ENCODE assay signal across 8 mouse cellular contexts in the genomic region with DNA sequence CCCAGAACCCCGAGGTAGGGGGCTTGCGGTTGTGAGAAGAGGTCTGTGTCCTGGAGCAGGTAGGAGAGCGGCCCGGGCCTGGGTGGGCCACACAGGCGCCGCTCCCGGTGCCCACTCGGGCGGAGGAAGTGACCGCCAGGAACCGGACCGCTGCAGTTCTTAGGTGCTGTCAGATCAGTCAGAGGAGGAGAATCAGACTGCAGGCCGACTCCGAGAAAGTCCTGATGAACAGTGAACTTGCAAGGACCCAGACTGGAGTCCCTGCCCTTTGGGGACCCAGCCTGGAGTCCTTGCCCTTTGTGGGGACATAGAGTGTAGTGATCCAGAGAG. TPM values are rescaled to one million over a fixed set of nuclear protein-coding genes. Genes with fewer than 3 reads are reported as not detected.
DNase-seq lines count a peak whose midpoint lies in the region; ATAC-seq and TF ChIP-seq lines count a peak whose summit lies in the region.

No protein-coding gene starts in this region.

- peak overlapping the region; percentile 87 for H3K4me2 ChIP-seq in heart, embryonic 16.5 days (ENCODE audit: low read depth, low read length)
- H3K4me2 ChIP-seq in forebrain, embryonic 13.5 days: peak overlapping the region; percentile 75
- H3K4me2 ChIP-seq in limb, embryonic 14.5 days (replicated peaks; ENCODE audit: low read depth, low read length, severe bottlenecking): peak overlapping the region; percentile 69

- no peaks in the 10 kb centered on the region for H3K9me3 ChIP-seq in heart, embryonic 16.5 days (replicated peaks; ENCODE audit: control insufficient read depth, low read length)
- no peaks in the 10 kb centered on the region for H3K9me3 ChIP-seq in forebrain, embryonic 13.5 days (replicated peaks)
- no peaks in the 10 kb centered on the region for H3K9me3 ChIP-seq in limb, embryonic 14.5 days (ENCODE audit: control insufficient read depth, low read length)

- no peak for DNase-seq in heart, postnatal 10 days
- DNase-seq in Patski (ENCODE audit: low read depth, low spot score): no peak
- DNase-seq in limb, embryonic 14.5 days (ENCODE audit: low spot score): no peak
- DNase-seq in spleen, postnatal 36 days (ENCODE audit: low spot score in 2 of 2): no peak
- DNase-seq in cerebellum, adult 11 months: no peak

- peaks cover 3% of the 10 kb centered on the region; the same call in 1 of the 2 replicates for H3K4me1 ChIP-seq in heart, embryonic 16.5 days (ENCODE audit: control insufficient read depth, insufficient read depth, low read length)
- H3K4me1 ChIP-seq in forebrain, embryonic 13.5 days: peaks cover 31% of the 10 kb centered on the region
- H3K4me1 ChIP-seq in limb, embryonic 14.5 days (ENCODE audit: control insufficient read depth, insufficient read depth, low read length): 0 out of 2 replicates have a peak, but pooled peaks cover 2% of the 10 kb centered on the region
- H3K4me1 ChIP-seq in small intestine, adult 2 months (ENCODE audit: control insufficient read depth, insufficient read depth, insufficient read length, low read length): peaks cover 10% of the 10 kb centered on the region

- CTCF ChIA-PET in Patski (lab: Charles Lee): interaction anchor here (2.3 kb wide), 1 partner anchor 24 kb away, joined by 12 read pairs; no protein-coding TSS in a partner anchor

- peak overlapping the region; percentile 86 for H3K9ac ChIP-seq in heart, embryonic 16.5 days (ENCODE audit: low read length)
- peak overlapping the region; percentile 73 for H3K9ac ChIP-seq in forebrain, embryonic 13.5 days
- peak overlapping the region; percentile 89 for H3K9ac ChIP-seq in limb, embryonic 14.5 days (ENCODE audit: low read depth, low read length, severe bottlenecking)

- H3K36me3 ChIP-seq in heart, embryonic 16.5 days (ENCODE audit: control insufficient read depth, insufficient read depth): no peaks in the 10 kb centered on the region
- no peaks in the 10 kb centered on the region for H3K36me3 ChIP-seq in forebrain, embryonic 13.5 days (ENCODE audit: poor library complexity, severe bottlenecking)
- H3K36me3 ChIP-seq in limb, embryonic 14.5 days (ENCODE audit: control insufficient read depth, insufficient read depth, low read length): no peaks in the 10 kb centered on the region
- H3K36me3 ChIP-seq in small intestine, adult 2 months (ENCODE audit: control insufficient read depth, insufficient read depth, low read length): no peaks in the 10 kb centered on the region

- no peak for TF ChIP-seq POLR2A in limb, embryonic 14.5 days (IDR thresholded peaks at IDR 0.05; ENCODE audit: borderline replicate concordance, extremely low read depth, insufficient read depth, insufficient read length)
- TF ChIP-seq POLR2A in small intestine, adult 2 months (IDR thresholded peaks at IDR 0.05; ENCODE audit: low read depth, low read length): no peak

- POLR2A ChIA-PET in Patski (lab: Charles Lee): no interaction called here

- H3K27me3 ChIP-seq in heart, embryonic 16.5 days (ENCODE audit: control insufficient read depth, insufficient read depth, low read length): no peaks in the 10 kb centered on the region
- no peaks in the 10 kb centered on the region for H3K27me3 ChIP-seq in Patski
- 0 out of 2 replicates have a peak, but pooled peaks cover 4% of the 10 kb centered on the region for H3K27me3 ChIP-seq in forebrain, embryonic 13.5 days
- H3K27me3 ChIP-seq in limb, embryonic 14.5 days (ENCODE audit: control insufficient read depth, insufficient read depth, low read length): no peaks in the 10 kb centered on the region
- no peaks in the 10 kb centered on the region for H3K27me3 ChIP-seq in small intestine, adult 2 months (ENCODE audit: control insufficient read depth, insufficient read depth, low read length)

- WGBS in heart, embryonic 16.5 days: 6% methylated on average over 14 of the region's 14 CpGs
- 6% methylated on average over 14 of the region's 14 CpGs for WGBS in forebrain, embryonic 13.5 days
- 4% methylated on average over 14 of the region's 14 CpGs for WGBS in limb, embryonic 14.5 days
- 20% methylated on average over 14 of the region's 14 CpGs for WGBS in small intestine, adult 2 months

- intact Hi-C loops in heart, postnatal 10 days (cut with DNase I): no loop called here

- peak overlapping the region; percentile 76 for H3K4me3 ChIP-seq in heart, embryonic 16.5 days (ENCODE audit: low read length)
- H3K4me3 ChIP-seq in forebrain, embryonic 13.5 days: peak overlapping the region; percentile 62
- H3K4me3 ChIP-seq in limb, embryonic 14.5 days (replicated peaks; ENCODE audit: low read length): peak overlapping the region; percentile 77
- H3K4me3 ChIP-seq in small intestine, adult 2 months (ENCODE audit: low read depth, low read length): peak overlapping the region; percentile 78

- in situ Hi-C loops in Patski (cut with MboI; ENCODE audit: low pct_unique_long_range_greater_than_20kb): no loop called here

- H3K27ac ChIP-seq in heart, embryonic 16.5 days (ENCODE audit: low read length): peak overlapping the region; percentile 37; the same call in 1 of the 2 replicates
- no peak overlapping the region for H3K27ac ChIP-seq in forebrain, embryonic 13.5 days
- H3K27ac ChIP-seq in limb, embryonic 14.5 days (replicated peaks; ENCODE audit: low read depth, low read length): 0 out of 2 replicates have a peak overlapping the region, but pooled peaks have one; percentile 33
- no peak overlapping the region for H3K27ac ChIP-seq in small intestine, adult 2 months (ENCODE audit: insufficient read depth, low read depth, low read length)

- ATAC-seq in heart, embryonic 16.5 days (replicated peaks; ENCODE audit: extremely low read depth, insufficient read depth, low FRiP score): peak; percentile 42
- ATAC-seq in Patski: peak; percentile 8
- peak; percentile 62 for ATAC-seq in forebrain, embryonic 13.5 days
- no peak for ATAC-seq in limb, embryonic 14.5 days (ENCODE audit: low FRiP score, low read depth)

- no peak for TF ChIP-seq CTCF in Patski (IDR thresholded peaks at IDR 0.05)
- TF ChIP-seq CTCF in small intestine, adult 2 months (IDR thresholded peaks at IDR 0.05; ENCODE audit: extremely low read depth, insufficient read length, insufficient replicate concordance, low read depth, low read length): no peak

RNA-seq across cellular contexts. Expression of gene Cep112, which starts 0.6 kb away (rescaled TPM):
- polyA plus RNA-seq in heart, embryonic 16.5 days (2015; fragmentation: Nextera tagmentation; extraction: Ambion mirVana): 6.3 and 10.6 TPM in 2 replicates
- 10 to 100 TPM; 10.8 to 11.8 TPM for total RNA-seq in heart, postnatal 10 days (2021)
- 9.7 TPM for polyA plus RNA-seq in Patski (2021)
- polyA plus RNA-seq in forebrain, embryonic 13.5 days (2015; fragmentation: Nextera tagmentation; extraction: Ambion mirVana): 19.6 and 19.7 TPM in 2 replicates
- 7.3 and 9.0 TPM in 2 replicates for polyA plus RNA-seq in limb, embryonic 14.5 days (2012; rRNA removed)
- polyA plus RNA-seq in limb, embryonic 14.5 days (2014; fragmentation: Nextera tagmentation; extraction: Ambion mirVana): 17.3 and 21.2 TPM in 2 replicates
- polyA plus RNA-seq in small intestine, adult 2 months (2012; rRNA removed): 0.19 TPM in 2 replicates

Comparison
In these comparisons a context has a peak if more than half of its experiments do, and no peak if none do; other contexts are left out.
1. H3K27ac ChIP-seq: peak in heart, embryonic 16.5 days (single experiment) and limb, embryonic 14.5 days (single experiment); none in forebrain, embryonic 13.5 days (single experiment) and small intestine, adult 2 months (single experiment).
2. Peak in every context shown above with its lines, with median percentiles within 50 percentile points of each other: H3K4me2 ChIP-seq, H3K4me3 ChIP-seq and H3K9ac ChIP-seq.